Mouse (Mus musculus): ENCODE measurements around the gene Khdrbs1. TPM values are rescaled to one million over a fixed set of nuclear protein-coding genes. Genes with fewer than 3 reads are reported as not detected.
A peak's percentile ranks its signal among the peaks of the same experiment; 100 is the strongest.

The Khdrbs1 gene
- polyA plus RNA-seq (2015; fragmentation: Nextera tagmentation; extraction: Ambion mirVana) = 118 and 125 TPM in 2 replicates

DNA sequence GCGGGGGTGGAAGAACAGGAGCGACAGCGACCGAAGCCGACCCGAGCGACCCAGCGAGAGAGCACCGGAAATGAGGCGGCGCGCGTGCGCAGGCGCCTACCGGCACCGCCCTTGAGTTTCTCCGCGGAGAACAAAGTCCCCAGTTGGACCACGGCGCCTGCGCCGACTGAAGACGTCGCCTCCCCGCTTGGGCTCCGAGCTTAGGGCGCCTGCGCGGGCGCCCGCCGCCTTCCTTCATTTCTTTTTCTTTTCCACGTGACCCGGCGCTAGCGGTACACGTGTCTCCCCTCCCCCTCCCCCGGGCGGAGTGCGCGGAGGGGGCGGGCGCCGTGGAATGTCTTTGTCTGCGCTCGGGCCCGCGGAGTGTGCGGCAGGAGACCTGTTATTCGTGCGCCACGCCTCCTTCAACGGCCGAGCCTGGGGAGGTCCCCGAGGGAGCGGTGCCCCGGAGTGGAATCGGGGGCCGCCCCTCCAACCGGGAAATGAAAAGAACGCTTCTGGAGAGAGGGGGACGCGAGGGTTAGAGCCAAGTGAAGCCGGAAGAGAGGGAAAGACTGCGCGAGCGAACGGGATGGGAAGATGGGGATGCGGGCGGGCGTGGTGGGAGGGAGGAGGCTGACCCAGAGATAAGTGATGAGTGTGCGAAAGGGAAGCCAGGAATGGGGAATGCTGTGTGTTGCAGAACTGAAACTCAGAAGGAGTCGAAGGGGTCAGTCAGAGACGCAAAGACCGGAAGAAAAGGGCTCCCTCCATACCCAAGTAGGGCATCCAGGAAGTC is at the start of gene Khdrbs1:
Khdrbs1 (minus strand) TSS at position 72 of the 778 bp plus-strand sequence.
- under 1% methylated on average over 76 of the region's 76 CpGs for WGBS
- peak within 1 kb of the TSS; percentile 98 for H3K27ac ChIP-seq
- H3K27me3 ChIP-seq = no peaks in the 10 kb centered on the region
- peak; percentile 95 for ATAC-seq (replicated peaks; ENCODE audit: low FRiP score)
- H3K36me3 ChIP-seq = no peaks in the 10 kb centered on the region
- H3K9me3 ChIP-seq (replicated peaks) = no peaks in the 10 kb centered on the region
- peaks cover 29% of the 10 kb centered on the region for H3K4me1 ChIP-seq
- H3K9ac ChIP-seq = peak within 1 kb of the TSS; percentile 100
- H3K4me2 ChIP-seq = peak within 1 kb of the TSS; percentile 66
- H3K4me3 ChIP-seq (replicated peaks) = peak within 1 kb of the TSS; percentile 96

DNA sequence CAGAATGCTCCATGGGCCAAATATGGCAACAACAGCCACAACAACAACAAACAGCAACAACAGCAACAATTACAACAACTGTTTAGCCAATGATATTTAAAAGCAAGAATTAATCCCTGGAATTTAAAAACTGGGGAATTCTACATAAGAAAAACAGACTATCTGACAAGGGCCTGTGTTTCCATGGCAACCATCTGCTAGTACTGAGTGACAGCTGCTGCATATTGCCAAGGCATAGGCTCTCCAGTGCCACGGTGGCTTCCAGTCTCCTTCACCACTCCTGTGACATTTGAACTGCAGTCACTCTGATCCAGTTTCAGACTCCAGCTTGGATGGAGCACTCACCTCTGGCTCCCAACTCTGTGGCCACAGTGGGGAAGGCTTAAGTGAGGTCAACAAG is 49.3 kb upstream of the Khdrbs1 start:
- Histone ChIP-seq H3K4me3 (replicated peaks) (no peak overlapping the region), H3K27me3 (no peaks in the 10 kb centered on the region), H3K4me1 (peaks cover 46% of the 10 kb centered on the region), H3K36me3 (no peaks in the 10 kb centered on the region), H3K4me2 (no peak overlapping the region), H3K27ac (no peak overlapping the region), H3K9me3 (replicated peaks) (no peaks in the 10 kb centered on the region), H3K9ac (no peak overlapping the region)
- ATAC-seq (replicated peaks; ENCODE audit: low FRiP score) = no peak
- WGBS = 16% methylated on average over 1 of the region's 1 CpGs

DNA sequence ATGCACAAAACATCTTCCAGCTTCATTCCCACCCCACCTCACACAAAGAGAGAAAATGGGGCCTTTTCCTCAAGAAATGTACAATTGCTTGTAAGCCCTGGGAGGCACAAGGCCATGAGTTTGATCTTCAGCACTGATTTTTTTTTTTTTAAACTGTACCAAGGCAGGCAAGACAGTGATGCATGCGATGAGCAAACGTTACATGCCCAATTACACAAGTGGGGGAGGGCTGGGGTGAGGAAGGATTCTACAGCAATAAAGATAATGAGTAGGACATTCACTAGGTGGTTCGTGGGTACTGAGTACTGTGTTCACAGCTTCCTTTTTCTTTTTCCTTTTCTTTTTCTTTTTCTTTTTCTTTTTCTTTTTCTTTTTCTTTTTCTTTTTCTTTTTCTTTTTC is 48.4 kb upstream of the Khdrbs1 start:
- no peak for ATAC-seq (replicated peaks; ENCODE audit: low FRiP score)
- no peak overlapping the region for H3K9ac ChIP-seq
- H3K4me2 ChIP-seq = no peak overlapping the region
- no peaks in the 10 kb centered on the region for H3K9me3 ChIP-seq (replicated peaks)
- H3K4me1 ChIP-seq = peaks cover 37% of the 10 kb centered on the region
- H3K36me3 ChIP-seq = no peaks in the 10 kb centered on the region
- H3K27me3 ChIP-seq = no peaks in the 10 kb centered on the region
- no peak overlapping the region for H3K27ac ChIP-seq
- H3K4me3 ChIP-seq (replicated peaks) = no peak overlapping the region
- WGBS = 42% methylated on average over 3 of the region's 3 CpGs

DNA sequence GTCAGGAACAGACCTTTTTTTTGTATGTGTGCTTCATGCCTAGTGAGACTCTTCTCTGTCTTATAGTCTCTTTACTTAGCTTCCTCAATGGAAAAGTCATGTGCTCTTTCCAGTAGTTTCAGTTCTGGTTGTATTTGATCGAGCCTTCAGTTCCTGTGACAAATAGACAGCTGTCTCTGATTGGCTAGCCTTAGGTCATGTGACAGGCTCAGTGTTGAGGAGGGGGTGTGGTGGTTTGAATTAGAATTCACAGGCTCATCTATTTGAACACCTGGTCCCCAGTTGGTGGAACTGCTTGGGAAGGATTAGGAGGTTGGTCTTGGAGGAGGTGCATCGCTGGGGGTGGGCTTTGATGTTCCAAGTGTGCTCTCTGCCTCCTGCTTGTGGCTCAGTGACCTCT is 47.5 kb upstream of the Khdrbs1 start:
- no peak overlapping the region for H3K4me3 ChIP-seq (replicated peaks)
- no peak for ATAC-seq (replicated peaks; ENCODE audit: low FRiP score)
- 86% methylated on average over 2 of the region's 2 CpGs for WGBS
- H3K36me3 ChIP-seq = no peaks in the 10 kb centered on the region
- no peaks in the 10 kb centered on the region for H3K9me3 ChIP-seq (replicated peaks)
- H3K4me2 ChIP-seq = no peak overlapping the region
- H3K9ac ChIP-seq = no peak overlapping the region
- H3K27ac ChIP-seq = no peak overlapping the region
- H3K4me1 ChIP-seq = peaks cover 28% of the 10 kb centered on the region
- no peaks in the 10 kb centered on the region for H3K27me3 ChIP-seq

DNA sequence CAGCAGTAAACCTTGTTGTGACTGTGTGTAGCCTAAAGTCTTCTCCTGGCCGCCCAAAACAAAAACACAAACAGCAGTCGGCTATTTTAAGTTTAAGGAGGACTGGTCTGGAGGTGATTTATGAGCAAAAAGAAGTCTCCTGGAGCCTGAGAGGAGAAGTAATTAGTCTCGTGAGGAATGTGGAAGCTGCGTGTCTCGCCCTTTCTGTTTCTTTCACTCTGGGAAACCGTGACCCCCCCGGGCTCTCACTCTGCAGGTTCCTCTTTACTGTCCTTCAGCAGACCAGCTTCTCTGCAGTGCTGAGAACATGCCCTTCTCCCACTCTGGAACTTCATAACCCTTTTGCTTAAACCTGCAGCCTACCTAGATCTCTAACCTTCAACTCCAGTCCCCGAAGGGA is 46.6 kb upstream of the Khdrbs1 start:
- H3K9me3 ChIP-seq (replicated peaks) = no peaks in the 10 kb centered on the region
- 13% methylated on average over 8 of the region's 8 CpGs for WGBS
- no peak overlapping the region for H3K9ac ChIP-seq
- no peaks in the 10 kb centered on the region for H3K27me3 ChIP-seq
- ATAC-seq (replicated peaks; ENCODE audit: low FRiP score) = no peak
- peak overlapping the region; percentile 37; the same call in 1 of the 2 replicates for H3K27ac ChIP-seq
- no peaks in the 10 kb centered on the region for H3K36me3 ChIP-seq
- H3K4me1 ChIP-seq = peaks cover 19% of the 10 kb centered on the region
- no peak overlapping the region for H3K4me3 ChIP-seq (replicated peaks)
- no peak overlapping the region; the same call in 1 of the 2 replicates for H3K4me2 ChIP-seq

DNA sequence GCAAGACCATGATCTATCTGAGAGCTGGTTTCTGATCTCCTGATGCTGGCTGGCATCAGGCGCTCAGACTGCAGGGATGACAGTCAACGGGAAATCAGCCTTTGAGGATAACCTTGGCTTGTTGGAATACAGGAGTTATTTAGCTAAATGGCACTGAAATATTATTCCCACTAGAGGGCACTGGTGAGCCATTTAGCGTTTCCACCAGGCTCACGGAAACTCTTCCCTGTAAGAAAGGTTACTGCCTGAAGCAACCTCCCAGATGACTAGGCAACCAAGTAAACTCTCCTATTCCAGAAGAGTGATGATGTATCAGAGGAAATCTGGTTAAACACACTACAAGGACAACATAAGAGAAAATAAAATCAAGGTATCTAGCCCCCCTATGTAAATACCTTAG is 43.1 kb upstream of the Khdrbs1 start:
- WGBS = 1% methylated on average over 4 of the region's 4 CpGs
- no peak for ATAC-seq (replicated peaks; ENCODE audit: low FRiP score)

DNA sequence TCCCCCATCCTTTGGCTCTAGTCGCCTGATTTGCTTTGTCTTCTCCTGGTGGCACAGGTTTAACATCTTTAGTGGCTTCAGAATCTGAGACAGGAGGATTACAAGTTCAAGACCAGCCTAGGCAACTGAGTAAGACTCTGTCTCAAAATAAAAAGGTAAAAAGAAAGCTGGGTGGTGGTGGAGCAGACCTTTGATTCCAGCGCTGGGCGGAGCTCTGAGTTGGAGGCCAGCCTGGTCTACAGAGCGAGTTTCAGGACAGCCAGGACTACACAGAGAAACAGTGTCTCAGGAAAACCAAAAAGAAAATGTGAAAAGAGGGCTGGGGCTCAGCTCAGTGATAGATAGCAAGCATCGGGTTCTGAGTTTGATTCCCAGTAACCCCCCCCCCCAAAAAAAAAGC is 41.4 kb upstream of the Khdrbs1 start:
- Histone ChIP-seq H3K4me1 (peaks cover 19% of the 10 kb centered on the region), H3K9ac (no peak overlapping the region), H3K4me3 (replicated peaks) (no peak overlapping the region), H3K27ac (no peak overlapping the region), H3K9me3 (replicated peaks) (no peaks in the 10 kb centered on the region), H3K4me2 (no peak overlapping the region), H3K36me3 (no peaks in the 10 kb centered on the region), H3K27me3 (no peaks in the 10 kb centered on the region)
- WGBS = 82% methylated on average over 5 of the region's 5 CpGs
- no peak for ATAC-seq (replicated peaks; ENCODE audit: low FRiP score)

More for the DNA sequence above, 43.1 kb upstream of the Khdrbs1 start:
- Histone ChIP-seq H3K27me3 (no peaks in the 10 kb centered on the region), H3K4me1 (peaks cover 25% of the 10 kb centered on the region), H3K4me2 (no peak overlapping the region), H3K27ac (no peak overlapping the region), H3K4me3 (replicated peaks) (no peak overlapping the region), H3K36me3 (no peaks in the 10 kb centered on the region), H3K9ac (no peak overlapping the region), H3K9me3 (replicated peaks) (no peaks in the 10 kb centered on the region)

DNA sequence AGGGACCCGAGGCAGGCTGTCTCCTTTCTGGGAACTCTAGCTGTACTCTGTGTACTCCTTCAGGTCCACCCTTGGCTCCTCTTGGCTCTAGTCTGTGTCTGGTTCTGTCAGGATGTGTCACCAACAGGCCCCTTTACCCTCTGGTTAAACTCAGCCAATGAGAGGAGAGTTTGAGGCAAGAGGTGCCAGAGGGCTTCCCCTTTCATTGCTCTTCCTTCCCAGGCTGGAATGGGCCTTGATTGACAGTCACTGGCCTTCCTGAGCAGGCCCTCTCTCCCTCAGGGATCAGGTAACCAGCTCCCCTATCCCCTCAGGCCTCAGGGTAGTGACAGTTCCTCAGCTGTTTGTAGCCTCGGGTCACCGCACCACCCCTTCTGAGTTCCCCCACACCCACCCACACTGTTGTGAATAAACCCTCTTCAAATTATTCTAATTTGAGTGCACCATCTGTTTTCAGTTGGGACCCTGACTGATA is 40.8 kb upstream of the Khdrbs1 start:
- no peaks in the 10 kb centered on the region for H3K9me3 ChIP-seq (replicated peaks)
- H3K27ac ChIP-seq = no peak overlapping the region
- no peak overlapping the region for H3K9ac ChIP-seq
- H3K36me3 ChIP-seq = no peaks in the 10 kb centered on the region
- H3K4me2 ChIP-seq = no peak overlapping the region
- 29% methylated on average over 3 of the region's 3 CpGs for WGBS
- H3K4me1 ChIP-seq = peaks cover 16% of the 10 kb centered on the region
- no peaks in the 10 kb centered on the region for H3K27me3 ChIP-seq
- no peak overlapping the region for H3K4me3 ChIP-seq (replicated peaks)
- ATAC-seq (replicated peaks; ENCODE audit: low FRiP score) = peak; percentile 54; the same call in 1 of the 2 replicates

DNA sequence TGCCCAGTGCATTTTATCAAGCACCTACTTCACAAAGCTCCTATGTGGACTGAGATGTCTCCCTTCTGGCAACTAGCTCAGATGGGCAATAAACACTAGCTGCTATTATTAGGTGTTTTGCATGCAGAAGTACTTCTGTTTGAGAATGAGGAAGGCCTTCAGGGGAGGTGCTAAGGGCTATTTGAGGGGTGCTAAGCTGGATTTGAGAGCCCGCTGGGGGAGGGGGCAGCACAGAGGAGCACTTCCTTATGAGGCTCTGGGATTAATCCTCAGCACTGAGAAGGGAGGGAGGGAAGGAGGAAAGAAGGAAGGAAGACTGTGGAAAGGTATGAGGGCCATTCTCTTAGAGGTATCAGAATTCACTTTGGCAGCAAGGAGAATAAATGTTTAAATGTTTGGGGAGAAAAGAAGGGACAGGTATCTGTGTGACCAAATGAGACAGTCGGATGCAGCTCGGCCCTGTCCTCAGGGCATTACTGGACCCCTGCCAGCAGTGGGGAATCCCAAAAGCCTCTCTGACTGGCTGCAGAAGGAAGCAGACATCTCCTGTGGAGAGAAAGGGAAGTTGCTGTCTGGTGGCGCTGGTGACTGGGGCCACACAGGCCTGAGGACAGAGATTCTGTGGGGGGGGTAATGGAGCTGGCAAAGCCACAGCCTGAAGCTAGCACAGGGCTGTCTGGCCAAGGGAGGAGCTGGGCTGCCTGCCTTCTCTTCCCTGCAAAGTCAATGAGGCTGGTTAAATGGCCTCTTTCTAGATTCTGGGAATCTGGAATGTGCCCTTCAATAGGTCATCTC is 40.0 kb upstream of the Khdrbs1 start:
- Histone ChIP-seq H3K36me3 (no peaks in the 10 kb centered on the region), H3K27ac (no peak overlapping the region)
- 39% methylated on average over 4 of the region's 4 CpGs for WGBS

DNA sequence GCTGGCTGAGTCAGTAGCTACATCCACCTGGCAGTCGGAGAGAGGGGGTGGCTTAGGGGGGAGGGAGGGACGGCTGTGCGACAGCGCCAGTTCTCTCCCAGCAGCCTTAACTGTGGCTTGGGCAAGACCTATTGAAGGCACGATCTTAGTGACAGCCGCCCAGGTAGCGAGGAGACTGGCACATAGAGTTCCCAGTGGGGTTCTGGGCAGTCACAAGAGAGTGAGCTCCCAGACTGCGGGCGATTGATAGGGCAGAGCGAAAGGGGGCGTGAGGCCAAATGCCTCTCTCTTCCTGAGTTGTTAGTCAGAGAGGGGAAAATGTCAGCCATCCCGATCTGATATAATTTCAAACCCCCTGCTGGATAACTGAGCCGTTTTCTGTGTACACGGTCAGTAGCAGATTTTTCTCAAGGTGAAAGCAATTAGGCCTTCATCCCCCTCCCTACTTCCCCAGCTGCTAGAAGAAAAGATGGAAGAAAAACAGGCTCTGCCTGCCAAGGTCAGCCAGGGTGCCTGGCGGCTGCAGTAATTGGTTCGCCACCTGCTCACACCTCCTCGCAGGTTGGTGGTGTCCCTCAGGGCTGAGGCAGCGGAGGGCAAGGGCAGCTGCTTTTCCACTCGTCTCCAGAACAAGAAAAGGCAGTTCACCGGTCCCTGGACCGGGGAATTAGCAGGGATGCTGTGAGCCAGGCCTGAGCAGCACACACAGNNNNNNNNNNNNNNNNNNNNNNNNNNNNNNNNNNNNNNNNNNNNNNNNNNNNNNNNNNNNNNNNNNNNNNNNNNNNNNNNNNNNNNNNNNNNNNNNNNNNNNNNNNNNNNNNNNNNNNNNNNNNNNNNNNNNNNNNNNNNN is 29.8 kb upstream of the Khdrbs1 start:
- Histone ChIP-seq H3K9ac (0 out of 2 replicates have a peak overlapping the region, but pooled peaks have one; percentile 15), H3K27me3 (peaks cover 3% of the 10 kb centered on the region), H3K27ac (peak overlapping the region; percentile 48; the same call in 1 of the 2 replicates), H3K4me2 (peak overlapping the region; percentile 54), H3K9me3 (replicated peaks) (no peaks in the 10 kb centered on the region), H3K4me1 (peaks cover 20% of the 10 kb centered on the region), H3K36me3 (no peaks in the 10 kb centered on the region), H3K4me3 (replicated peaks) (peak overlapping the region; percentile 19)
- 4% methylated on average over 21 of the region's 21 CpGs for WGBS
- ATAC-seq (replicated peaks; ENCODE audit: low FRiP score) = peak; percentile 71

More for the DNA sequence above, 40.0 kb upstream of the Khdrbs1 start:
- ATAC-seq (replicated peaks; ENCODE audit: low FRiP score) = 0 out of 2 replicates have a peak, but pooled peaks have one; percentile 49
- no peak overlapping the region for H3K4me3 ChIP-seq (replicated peaks)
- H3K9me3 ChIP-seq (replicated peaks) = no peaks in the 10 kb centered on the region
- no peak overlapping the region for H3K4me2 ChIP-seq
- H3K27me3 ChIP-seq = no peaks in the 10 kb centered on the region
- H3K4me1 ChIP-seq = peaks cover 16% of the 10 kb centered on the region
- no peak overlapping the region for H3K9ac ChIP-seq

DNA sequence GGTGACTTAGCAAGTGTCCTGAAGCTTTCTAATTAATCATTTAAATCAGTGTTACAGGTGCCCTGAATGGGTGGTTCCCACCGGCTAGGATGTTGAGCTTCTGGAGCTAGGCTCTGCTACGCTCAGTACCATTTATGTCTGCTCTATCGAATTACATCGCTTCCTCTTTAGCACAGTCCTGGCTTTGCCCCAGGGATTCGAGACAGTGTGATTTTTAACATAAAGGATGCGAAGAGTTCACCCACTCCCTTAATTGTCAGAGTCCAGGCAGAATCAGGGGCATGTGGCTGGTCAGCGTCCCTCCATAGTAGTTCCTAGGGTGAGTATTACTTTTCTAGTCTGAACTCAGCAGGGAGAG is 29.2 kb upstream of the Khdrbs1 start:
- peak overlapping the region; percentile 19 for H3K4me3 ChIP-seq (replicated peaks)
- peaks cover 3% of the 10 kb centered on the region for H3K27me3 ChIP-seq
- H3K36me3 ChIP-seq = no peaks in the 10 kb centered on the region
- H3K4me2 ChIP-seq = peak overlapping the region; percentile 54
- 0 out of 2 replicates have a peak overlapping the region, but pooled peaks have one; percentile 15 for H3K9ac ChIP-seq
- H3K4me1 ChIP-seq = peaks cover 20% of the 10 kb centered on the region
- no peaks in the 10 kb centered on the region for H3K9me3 ChIP-seq (replicated peaks)
- ATAC-seq (replicated peaks; ENCODE audit: low FRiP score) = no peak; the same call in 1 of the 2 replicates
- WGBS = 13% methylated on average over 7 of the region's 7 CpGs
- no peak overlapping the region; the same call in 1 of the 2 replicates for H3K27ac ChIP-seq
